Mouse (Mus musculus): ENCODE measurements around the gene Art1. TPM values are rescaled to one million over a fixed set of nuclear protein-coding genes. Genes with fewer than 3 reads are reported as not detected.

The Art1 gene
- polyA plus RNA-seq, 1 experiment, result not detected

- Histone ChIP-seq H3K27ac (ENCODE audit: insufficient read depth, low read depth, low read length) (no peak overlapping the region), H3K36me3 (ENCODE audit: control insufficient read depth, insufficient read depth, low read length) (peaks cover 46% of the 10 kb centered on the region), H3K4me3 (ENCODE audit: low read depth, low read length) (no peak overlapping the region), H3K27me3 (ENCODE audit: control insufficient read depth, insufficient read depth, low read length) (no peaks in the 10 kb centered on the region), H3K4me1 (ENCODE audit: control insufficient read depth, insufficient read depth, insufficient read length, low read length) (no peaks in the 10 kb centered on the region)
- TF ChIP-seq POLR2A (IDR thresholded peaks at IDR 0.05; ENCODE audit: low read depth, low read length) (no peak), CTCF (IDR thresholded peaks at IDR 0.05; ENCODE audit: extremely low read depth, insufficient read length, insufficient replicate concordance, low read depth, low read length) (peak; percentile 68; the same call in 1 of the 2 replicates)
- 80% methylated on average over 7 of the region's 7 CpGs for WGBS
Observed at GRCm38 (mm10) chr7:102076714-102077296, 24.7 kb upstream of the Art1 start.

- peaks cover 45% of the 10 kb centered on the region for H3K36me3 ChIP-seq (ENCODE audit: control insufficient read depth, insufficient read depth, low read length)
- 68% methylated on average over 7 of the region's 7 CpGs for WGBS
- no peak overlapping the region for H3K4me3 ChIP-seq (ENCODE audit: low read depth, low read length)
- no peaks in the 10 kb centered on the region for H3K4me1 ChIP-seq (ENCODE audit: control insufficient read depth, insufficient read depth, insufficient read length, low read length)
- no peaks in the 10 kb centered on the region for H3K27me3 ChIP-seq (ENCODE audit: control insufficient read depth, insufficient read depth, low read length)
- no peak overlapping the region for H3K27ac ChIP-seq (ENCODE audit: insufficient read depth, low read depth, low read length)
- TF ChIP-seq CTCF (IDR thresholded peaks at IDR 0.05; ENCODE audit: extremely low read depth, insufficient read length, insufficient replicate concordance, low read depth, low read length), result no peak
- no peak for TF ChIP-seq POLR2A (IDR thresholded peaks at IDR 0.05; ENCODE audit: low read depth, low read length)
Observed at GRCm38 (mm10) chr7:102078517-102078916, 23.0 kb upstream of the Art1 start.

DNA sequence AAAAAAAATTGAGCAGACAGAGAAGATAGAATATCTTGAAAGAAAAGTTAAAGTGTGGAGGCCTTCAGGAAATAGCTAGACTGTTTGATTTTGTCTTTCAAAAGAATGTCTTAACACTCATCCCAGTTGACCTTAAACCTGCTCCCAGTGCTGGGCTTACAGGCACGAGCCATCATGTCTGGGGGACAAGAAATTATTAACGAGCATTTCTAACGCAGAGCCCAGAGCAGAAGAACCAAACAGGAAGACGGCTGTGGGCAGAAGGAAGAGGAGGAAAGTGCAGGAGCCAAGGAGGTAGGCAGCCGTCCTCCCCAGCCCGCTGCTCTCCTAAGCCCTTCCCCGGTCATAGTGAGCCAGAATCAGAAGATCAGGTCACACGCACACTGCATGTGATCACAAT is 21.2 kb upstream of the Art1 start:
- Histone ChIP-seq H3K27me3 (ENCODE audit: control insufficient read depth, insufficient read depth, low read length) (no peaks in the 10 kb centered on the region), H3K4me3 (ENCODE audit: low read depth, low read length) (no peak overlapping the region), H3K27ac (ENCODE audit: insufficient read depth, low read depth, low read length) (no peak overlapping the region), H3K4me1 (ENCODE audit: control insufficient read depth, insufficient read depth, insufficient read length, low read length) (no peaks in the 10 kb centered on the region), H3K36me3 (ENCODE audit: control insufficient read depth, insufficient read depth, low read length) (peaks cover 42% of the 10 kb centered on the region)
- TF ChIP-seq POLR2A (IDR thresholded peaks at IDR 0.05; ENCODE audit: low read depth, low read length), result no peak
- no peak for TF ChIP-seq CTCF (IDR thresholded peaks at IDR 0.05; ENCODE audit: extremely low read depth, insufficient read length, insufficient replicate concordance, low read depth, low read length)
- WGBS, result 91% methylated on average over 8 of the region's 8 CpGs

DNA sequence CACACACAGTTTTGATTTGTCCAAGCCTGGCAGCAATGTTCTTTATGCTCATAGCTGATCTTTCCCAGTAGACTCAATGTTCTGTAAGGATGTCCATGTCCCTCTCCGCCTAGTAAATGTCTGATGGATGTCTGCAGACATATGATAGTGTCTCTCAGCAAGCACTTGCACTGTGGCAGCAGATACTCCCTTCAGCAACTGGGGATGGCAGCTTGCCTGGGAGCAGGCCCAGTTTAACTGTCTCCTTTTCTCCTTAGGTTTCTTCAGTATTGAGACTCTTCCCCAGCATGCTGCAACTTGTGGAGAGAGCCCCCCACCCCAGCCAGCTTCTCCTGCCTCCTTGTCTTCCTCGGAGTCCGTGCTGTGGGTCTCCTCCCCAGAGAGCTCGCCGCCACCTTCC is 19.8 kb upstream of the Art1 start:
- H3K4me1 ChIP-seq (ENCODE audit: control insufficient read depth, insufficient read depth, insufficient read length, low read length), result no peaks in the 10 kb centered on the region
- TF ChIP-seq CTCF (IDR thresholded peaks at IDR 0.05; ENCODE audit: extremely low read depth, insufficient read length, insufficient replicate concordance, low read depth, low read length) (no peak), POLR2A (IDR thresholded peaks at IDR 0.05; ENCODE audit: low read depth, low read length) (no peak)
- WGBS, result 92% methylated on average over 5 of the region's 5 CpGs
- peaks cover 37% of the 10 kb centered on the region for H3K36me3 ChIP-seq (ENCODE audit: control insufficient read depth, insufficient read depth, low read length)
- no peaks in the 10 kb centered on the region for H3K27me3 ChIP-seq (ENCODE audit: control insufficient read depth, insufficient read depth, low read length)
- H3K27ac ChIP-seq (ENCODE audit: insufficient read depth, low read depth, low read length), result no peak overlapping the region
- H3K4me3 ChIP-seq (ENCODE audit: low read depth, low read length), result no peak overlapping the region

GRCm38 (mm10) chr7:102082816-102083215 is 18.7 kb upstream of the Art1 start, which contains the start of gene Trpc2:
TSS of gene Trpc2 (plus strand) at chr7:102083116.
- no peaks in the 10 kb centered on the region for H3K27me3 ChIP-seq (ENCODE audit: control insufficient read depth, insufficient read depth, low read length)
- no peak for TF ChIP-seq CTCF (IDR thresholded peaks at IDR 0.05; ENCODE audit: extremely low read depth, insufficient read length, insufficient replicate concordance, low read depth, low read length)
- no peak for TF ChIP-seq POLR2A (IDR thresholded peaks at IDR 0.05; ENCODE audit: low read depth, low read length)

GRCm38 (mm10) chr7:102084041-102084696 is 17.4 kb upstream of the Art1 start:
- Histone ChIP-seq H3K27ac (ENCODE audit: insufficient read depth, low read depth, low read length) (no peak overlapping the region), H3K4me1 (ENCODE audit: control insufficient read depth, insufficient read depth, insufficient read length, low read length) (no peaks in the 10 kb centered on the region), H3K27me3 (ENCODE audit: control insufficient read depth, insufficient read depth, low read length) (no peaks in the 10 kb centered on the region), H3K4me3 (ENCODE audit: low read depth, low read length) (no peak overlapping the region), H3K36me3 (ENCODE audit: control insufficient read depth, insufficient read depth, low read length) (peaks cover 27% of the 10 kb centered on the region)
- WGBS, result 85% methylated on average over 26 of the region's 26 CpGs
- TF ChIP-seq CTCF (IDR thresholded peaks at IDR 0.05; ENCODE audit: extremely low read depth, insufficient read length, insufficient replicate concordance, low read depth, low read length) (no peak), POLR2A (IDR thresholded peaks at IDR 0.05; ENCODE audit: low read depth, low read length) (no peak)

More at GRCm38 (mm10) chr7:102082816-102083215, 18.7 kb upstream of the Art1 start, which contains the start of gene Trpc2:
- Histone ChIP-seq H3K4me3 (ENCODE audit: low read depth, low read length) (no peak within 1 kb of the TSS), H3K27ac (ENCODE audit: insufficient read depth, low read depth, low read length) (no peak within 1 kb of the TSS), H3K4me1 (ENCODE audit: control insufficient read depth, insufficient read depth, insufficient read length, low read length) (no peaks in the 10 kb centered on the region), H3K36me3 (ENCODE audit: control insufficient read depth, insufficient read depth, low read length) (peaks cover 31% of the 10 kb centered on the region)
- WGBS, result 73% methylated on average over 5 of the region's 5 CpGs

- 82% methylated on average over 4 of the region's 4 CpGs for WGBS
- Histone ChIP-seq H3K27ac (ENCODE audit: insufficient read depth, low read depth, low read length) (no peak overlapping the region), H3K4me3 (ENCODE audit: low read depth, low read length) (no peak overlapping the region), H3K36me3 (ENCODE audit: control insufficient read depth, insufficient read depth, low read length) (peaks cover 7% of the 10 kb centered on the region), H3K4me1 (ENCODE audit: control insufficient read depth, insufficient read depth, insufficient read length, low read length) (no peaks in the 10 kb centered on the region), H3K27me3 (ENCODE audit: control insufficient read depth, insufficient read depth, low read length) (no peaks in the 10 kb centered on the region)
- TF ChIP-seq CTCF (IDR thresholded peaks at IDR 0.05; ENCODE audit: extremely low read depth, insufficient read length, insufficient replicate concordance, low read depth, low read length), result no peak
- no peak for TF ChIP-seq POLR2A (IDR thresholded peaks at IDR 0.05; ENCODE audit: low read depth, low read length)
Observed at GRCm38 (mm10) chr7:102087336-102087735, 14.2 kb upstream of the Art1 start.

Data from small intestine, adult 2 months (tissue).